Mouse (Mus musculus) embryonic facial prominence, embryonic 14.5 days (tissue): ENCODE measurements at regions not wholly inside any gene's neighbourhood (a gene's known extent, or its start where the extent isn't known, plus 50 kb on each side); places are given as distances from the start of the nearest gene placed in this dataset.

Experiments used
- ATAC-seq: fragments of 200-750 bp; cut with Nextera tagmentation; 2 replicates; pipeline ENCODE4 v1.8.0; 2017; ENCODE audit warnings: low read depth, moderate number of reproducible peaks, moderate TSS enrichment
- DNase-seq: peaks from one replicate; pipeline ENCODE4 v3.0.0-alpha.2; 2015; ENCODE audit warnings: low spot score
- H3K27ac ChIP-seq: fragments of 300-500 bp; sonication (generic); replicated peaks from 2 replicates; pipeline ENCODE4 v1.5.1; 2014; ENCODE audit warnings: low read depth, mild to moderate bottlenecking, low read length, moderate library complexity
- H3K27me3 ChIP-seq: fragments of 300-500 bp; sonication (generic); replicated peaks from 2 replicates; pipeline ENCODE4 v1.6.1; 2014; ENCODE audit warnings: low read length; ENCODE audit not compliant: control insufficient read depth, insufficient read depth
- H3K36me3 ChIP-seq: fragments of 300-500 bp; sonication (generic); 2 replicates; pipeline ENCODE4 v1.6.1; 2014; ENCODE audit warnings: low read length, mixed read lengths; ENCODE audit not compliant: control insufficient read depth, insufficient read depth
- H3K4me1 ChIP-seq: fragments of 300-500 bp; sonication (generic); 2 replicates; pipeline ENCODE4 v1.6.1; 2014; ENCODE audit warnings: antibody characterized with exemption, low read length; ENCODE audit not compliant: control insufficient read depth, insufficient read depth
- H3K4me2 ChIP-seq: fragments of 300-500 bp; sonication (generic); 2 replicates; pipeline ENCODE4 v1.6.1; 2014; ENCODE audit warnings: low read depth, mild to moderate bottlenecking, low read length, moderate library complexity, mixed read lengths
- H3K4me3 ChIP-seq: fragments of 300-500 bp; sonication (generic); 2 replicates; pipeline ENCODE4 v1.5.1; 2014; ENCODE audit warnings: low read depth, mild to moderate bottlenecking, low read length
- H3K9ac ChIP-seq: fragments of 300-500 bp; sonication (generic); 2 replicates; pipeline ENCODE4 v1.6.1; 2014; ENCODE audit warnings: low read depth, mild to moderate bottlenecking, low read length, moderate library complexity, mixed read lengths
- H3K9me3 ChIP-seq: fragments of 300-500 bp; sonication (generic); 2 replicates; pipeline ENCODE4 v1.6.1; 2016; ENCODE audit warnings: low read length; ENCODE audit not compliant: control insufficient read depth
- WGBS: fragments of 180-500 bp; shearing (Covaris S2); extraction: QIAGEN DNeasy Blood & Tissue Kit; methylation state at CpG from one replicate; pipeline ENCODE4 v1.1.7; 2014; 5-methylcytosine and 5-hydroxymethylcytosine counted together

GRCm38 (mm10) chr1:117243599-117243998, 440.8 kb downstream of the Gm19965 start:
- no peak for DNase-seq
- no peak overlapping the region for H3K4me3 ChIP-seq
- 85% methylated on average over 3 of the region's 3 CpGs for WGBS
- H3K4me2 ChIP-seq, result no peak overlapping the region
- no peak overlapping the region for H3K9ac ChIP-seq
- no peaks in the 10 kb centered on the region for H3K27me3 ChIP-seq
- H3K9me3 ChIP-seq, result no peaks in the 10 kb centered on the region
- ATAC-seq, result no peak
- no peak overlapping the region for H3K27ac ChIP-seq
- H3K4me1 ChIP-seq, result no peaks in the 10 kb centered on the region
- no peaks in the 10 kb centered on the region for H3K36me3 ChIP-seq

GRCm38 (mm10) chr1:117248342-117248741, 445.6 kb downstream of the Gm19965 start:
- ATAC-seq, result no peak
- DNase-seq, result no peak
- H3K4me1 ChIP-seq, result no peaks in the 10 kb centered on the region
- H3K27ac ChIP-seq, result no peak overlapping the region
- no peak overlapping the region for H3K4me2 ChIP-seq
- H3K4me3 ChIP-seq, result no peak overlapping the region
- H3K27me3 ChIP-seq, result no peaks in the 10 kb centered on the region
- H3K9me3 ChIP-seq, result no peaks in the 10 kb centered on the region
- H3K9ac ChIP-seq, result no peak overlapping the region
- 87% methylated on average over 2 of the region's 2 CpGs for WGBS
- H3K36me3 ChIP-seq, result no peaks in the 10 kb centered on the region

- no peak overlapping the region for H3K4me3 ChIP-seq
- H3K4me1 ChIP-seq, result no peaks in the 10 kb centered on the region
- no peaks in the 10 kb centered on the region for H3K36me3 ChIP-seq
- no peak overlapping the region for H3K9ac ChIP-seq
- DNase-seq (peak; percentile 38), ATAC-seq (no peak)
- no peak overlapping the region for H3K4me2 ChIP-seq
- H3K9me3 ChIP-seq, result no peaks in the 10 kb centered on the region
- H3K27me3 ChIP-seq, result no peaks in the 10 kb centered on the region
- no peak overlapping the region for H3K27ac ChIP-seq
Measured at GRCm38 (mm10) chr1:117290746-117291145, 406.2 kb upstream of the Gm28363 start.

- Histone ChIP-seq H3K36me3 (no peaks in the 10 kb centered on the region), H3K9me3 (no peaks in the 10 kb centered on the region), H3K27ac (no peak overlapping the region), H3K9ac (no peak overlapping the region), H3K4me3 (no peak overlapping the region), H3K4me2 (no peak overlapping the region), H3K4me1 (no peaks in the 10 kb centered on the region), H3K27me3 (no peaks in the 10 kb centered on the region)
- no peak for ATAC-seq
- no peak for DNase-seq
Measured at GRCm38 (mm10) chr1:117299232-117299631, 397.7 kb upstream of the Gm28363 start.
